Mouse (Mus musculus): ENCODE results near the gene Bap1. TPM values are rescaled to one million over a fixed set of nuclear protein-coding genes. Genes with fewer than 3 reads are reported as not detected.

Gene Bap1
- 78.9 and 84.9 TPM in 2 replicates for polyA plus RNA-seq (2014; fragmentation: Nextera tagmentation; extraction: Ambion mirVana)

DNA sequence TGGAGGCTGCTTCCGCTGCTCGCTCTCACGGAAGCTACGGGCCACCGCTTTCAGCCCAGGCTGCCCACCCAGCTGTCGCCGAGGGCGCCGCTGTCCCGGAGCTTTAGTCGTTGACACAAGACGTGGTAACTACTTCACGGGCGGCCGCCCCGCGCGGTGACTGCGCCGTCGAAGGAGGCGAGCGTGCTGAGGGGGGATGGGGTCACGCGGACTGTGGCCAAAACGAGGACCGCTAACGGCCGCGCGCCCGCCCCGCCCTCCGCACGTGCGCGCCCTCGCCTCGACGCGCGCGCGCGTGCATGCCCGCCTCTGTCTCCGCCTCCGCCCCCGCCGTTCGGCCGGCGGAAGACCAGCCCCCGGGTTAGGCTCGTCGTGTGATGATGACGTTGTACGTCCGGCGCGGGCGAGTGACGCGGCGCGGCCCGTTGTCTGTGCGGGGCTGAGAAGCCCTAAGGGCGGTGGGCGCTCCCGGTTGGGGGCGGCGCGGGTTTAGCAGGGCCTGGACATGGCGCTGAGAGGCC lies at the start of gene Bap1, which contains the start of gene Phf7:
Bap1 (plus strand) TSS at position 367 of the 521 bp plus-strand sequence.
Phf7 (minus strand) TSS at position 234 of the 521 bp plus-strand sequence.
- H3K27me3 ChIP-seq (replicated peaks; ENCODE audit: control insufficient read depth, insufficient read depth, low read length) = no peaks in the 10 kb centered on the region
- H3K27ac ChIP-seq (ENCODE audit: low read depth) = peak within 1 kb of the TSS; percentile 92
- H3K4me3 ChIP-seq (ENCODE audit: low read depth, low read length) = peak within 1 kb of the TSS; percentile 97
- DNase-seq (ENCODE audit: low spot score) (peak; percentile 100), ATAC-seq (replicated peaks; ENCODE audit: low FRiP score, low TSS enrichment, low read depth) (peak; percentile 94)
- WGBS = under 1% methylated on average over 61 of the region's 75 CpGs
- no peaks in the 10 kb centered on the region for H3K9me3 ChIP-seq (ENCODE audit: control insufficient read depth, low read length)
- H3K36me3 ChIP-seq (ENCODE audit: control insufficient read depth, insufficient read depth, low read length) = peaks cover 36% of the 10 kb centered on the region
- peak within 1 kb of the TSS; percentile 96 for H3K9ac ChIP-seq (ENCODE audit: low read length)
- peaks cover 10% of the 10 kb centered on the region; the same call in 1 of the 2 replicates for H3K4me1 ChIP-seq (replicated peaks; ENCODE audit: control insufficient read depth, insufficient read depth, low read length)
- H3K4me2 ChIP-seq (ENCODE audit: low read length) = peak within 1 kb of the TSS; percentile 80

GRCm38 (mm10) chr14:31204844-31205243 lies 46.4 kb upstream of the Bap1 start:
- Histone ChIP-seq H3K4me2 (ENCODE audit: low read length) (peak overlapping the region; percentile 73), H3K4me1 (replicated peaks; ENCODE audit: control insufficient read depth, insufficient read depth, low read length) (peaks cover 12% of the 10 kb centered on the region), H3K9me3 (ENCODE audit: control insufficient read depth, low read length) (no peaks in the 10 kb centered on the region), H3K27ac (ENCODE audit: low read depth) (peak overlapping the region; percentile 78), H3K9ac (ENCODE audit: low read length) (peak overlapping the region; percentile 97), H3K4me3 (ENCODE audit: low read depth, low read length) (peak overlapping the region; percentile 78), H3K27me3 (replicated peaks; ENCODE audit: control insufficient read depth, insufficient read depth, low read length) (no peaks in the 10 kb centered on the region), H3K36me3 (ENCODE audit: control insufficient read depth, insufficient read depth, low read length) (peaks cover 46% of the 10 kb centered on the region)
- 59% methylated on average over 4 of the region's 4 CpGs for WGBS
- no peak for ATAC-seq (replicated peaks; ENCODE audit: low FRiP score, low TSS enrichment, low read depth)
- no peak for DNase-seq (ENCODE audit: low spot score)

DNA sequence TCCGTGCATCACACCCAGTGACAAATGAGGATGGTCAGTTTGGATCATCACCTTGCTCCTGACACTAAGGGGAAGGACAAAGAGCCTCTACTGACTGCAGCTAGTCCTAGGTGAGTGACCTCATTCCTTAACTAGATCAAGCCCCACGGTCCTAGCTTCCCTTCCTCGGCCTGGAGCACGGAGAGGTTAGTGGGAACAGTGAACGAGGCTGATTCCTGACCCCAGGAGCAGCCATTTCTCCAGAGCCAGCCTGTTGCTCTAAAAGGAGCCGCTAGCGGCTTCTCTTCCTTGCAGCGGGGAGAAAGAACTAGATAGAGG lies 46.0 kb upstream of the Bap1 start:
- Histone ChIP-seq H3K4me2 (ENCODE audit: low read length) (peak overlapping the region; percentile 73), H3K27me3 (replicated peaks; ENCODE audit: control insufficient read depth, insufficient read depth, low read length) (no peaks in the 10 kb centered on the region), H3K27ac (ENCODE audit: low read depth) (peak overlapping the region; percentile 78), H3K4me1 (replicated peaks; ENCODE audit: control insufficient read depth, insufficient read depth, low read length) (peaks cover 12% of the 10 kb centered on the region), H3K36me3 (ENCODE audit: control insufficient read depth, insufficient read depth, low read length) (peaks cover 42% of the 10 kb centered on the region), H3K9ac (ENCODE audit: low read length) (peak overlapping the region; percentile 97), H3K4me3 (ENCODE audit: low read depth, low read length) (peak overlapping the region; percentile 78), H3K9me3 (ENCODE audit: control insufficient read depth, low read length) (no peaks in the 10 kb centered on the region)
- 0 out of 2 replicates have a peak, but pooled peaks have one; percentile 7 for ATAC-seq (replicated peaks; ENCODE audit: low FRiP score, low TSS enrichment, low read depth)
- no peak for DNase-seq (ENCODE audit: low spot score)
- WGBS = 11% methylated on average over 8 of the region's 8 CpGs

DNA sequence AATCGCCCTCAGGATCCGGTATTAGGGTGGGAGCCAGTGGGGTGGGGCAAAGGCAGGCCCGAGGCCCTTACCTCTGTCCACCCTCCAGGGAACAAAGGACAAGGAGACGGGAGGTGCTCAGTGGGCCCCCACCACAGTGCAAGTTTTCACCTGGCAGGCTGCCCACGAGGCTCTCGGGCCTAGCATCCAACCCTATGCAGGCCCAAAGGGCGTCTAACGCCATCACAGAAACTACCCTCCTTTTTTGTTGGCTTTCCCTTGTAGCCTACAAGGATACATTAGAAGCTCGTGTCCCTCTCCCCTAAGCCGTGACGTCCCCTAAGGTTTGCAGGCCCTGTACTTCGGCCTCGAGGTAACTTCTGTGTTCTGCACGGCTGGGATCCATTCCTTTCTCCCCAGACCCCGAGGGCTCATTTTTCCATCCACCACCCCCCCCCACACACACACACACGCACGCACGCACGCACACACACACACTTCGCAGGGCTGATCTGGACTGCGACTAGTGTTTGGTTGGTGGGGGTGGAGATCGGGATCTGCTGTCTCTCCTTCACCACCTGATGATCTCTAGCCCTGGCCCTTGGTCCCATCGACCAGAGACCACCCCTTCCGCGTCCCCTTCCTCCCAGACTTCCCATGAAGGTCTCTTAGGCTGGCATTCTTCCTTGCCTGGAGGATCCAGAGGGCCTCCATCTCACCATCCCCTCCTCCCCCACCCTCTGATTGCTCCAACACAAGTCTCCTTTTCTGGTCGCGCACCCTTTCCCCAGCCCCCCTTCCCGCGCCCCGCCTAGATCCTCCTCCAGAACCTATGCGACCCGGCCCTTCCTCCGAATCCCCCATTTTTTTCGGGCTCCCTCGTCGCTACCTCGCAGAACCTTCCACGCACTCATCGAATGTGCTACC lies 45.4 kb upstream of the Bap1 start:
- WGBS = under 1% methylated on average over 39 of the region's 39 CpGs
- H3K27me3 ChIP-seq (replicated peaks; ENCODE audit: control insufficient read depth, insufficient read depth, low read length) = no peaks in the 10 kb centered on the region
- no peaks in the 10 kb centered on the region for H3K9me3 ChIP-seq (ENCODE audit: control insufficient read depth, low read length)
- peak overlapping the region; percentile 97 for H3K9ac ChIP-seq (ENCODE audit: low read length)
- H3K36me3 ChIP-seq (ENCODE audit: control insufficient read depth, insufficient read depth, low read length) = peaks cover 36% of the 10 kb centered on the region
- peak overlapping the region; percentile 78 for H3K27ac ChIP-seq (ENCODE audit: low read depth)
- DNase-seq (ENCODE audit: low spot score) (peak; percentile 80), ATAC-seq (replicated peaks; ENCODE audit: low FRiP score, low TSS enrichment, low read depth) (peak; percentile 63)
- peak overlapping the region; percentile 73 for H3K4me2 ChIP-seq (ENCODE audit: low read length)
- H3K4me3 ChIP-seq (ENCODE audit: low read depth, low read length) = peak overlapping the region; percentile 78
- H3K4me1 ChIP-seq (replicated peaks; ENCODE audit: control insufficient read depth, insufficient read depth, low read length) = peaks cover 12% of the 10 kb centered on the region

- Histone ChIP-seq H3K27me3 (replicated peaks; ENCODE audit: control insufficient read depth, insufficient read depth, low read length) (no peaks in the 10 kb centered on the region), H3K27ac (ENCODE audit: low read depth) (peak overlapping the region; percentile 78), H3K9me3 (ENCODE audit: control insufficient read depth, low read length) (no peaks in the 10 kb centered on the region), H3K4me3 (ENCODE audit: low read depth, low read length) (peak overlapping the region; percentile 78), H3K36me3 (ENCODE audit: control insufficient read depth, insufficient read depth, low read length) (peaks cover 29% of the 10 kb centered on the region), H3K4me2 (ENCODE audit: low read length) (peak overlapping the region; percentile 73), H3K4me1 (replicated peaks; ENCODE audit: control insufficient read depth, insufficient read depth, low read length) (peaks cover 12% of the 10 kb centered on the region), H3K9ac (ENCODE audit: low read length) (peak overlapping the region; percentile 97)
- 1% methylated on average over 47 of the region's 48 CpGs for WGBS
- DNase-seq (ENCODE audit: low spot score) = peak; percentile 94
- peak; percentile 71 for ATAC-seq (replicated peaks; ENCODE audit: low FRiP score, low TSS enrichment, low read depth)
Observed at GRCm38 (mm10) chr14:31206472-31206981, 44.7 kb upstream of the Bap1 start.

- no peak for DNase-seq (ENCODE audit: low spot score)
- peak overlapping the region; percentile 97 for H3K9ac ChIP-seq (ENCODE audit: low read length)
- no peak overlapping the region for H3K27ac ChIP-seq (ENCODE audit: low read depth)
- H3K4me3 ChIP-seq (ENCODE audit: low read depth, low read length) = peak overlapping the region; percentile 78
- 0 out of 2 replicates have a peak, but pooled peaks have one; percentile 6 for ATAC-seq (replicated peaks; ENCODE audit: low FRiP score, low TSS enrichment, low read depth)
- H3K9me3 ChIP-seq (ENCODE audit: control insufficient read depth, low read length) = no peaks in the 10 kb centered on the region
- H3K4me2 ChIP-seq (ENCODE audit: low read length) = peak overlapping the region; percentile 73
- 78% methylated on average over 13 of the region's 13 CpGs for WGBS
- H3K27me3 ChIP-seq (replicated peaks; ENCODE audit: control insufficient read depth, insufficient read depth, low read length) = no peaks in the 10 kb centered on the region
- peaks cover 12% of the 10 kb centered on the region for H3K4me1 ChIP-seq (replicated peaks; ENCODE audit: control insufficient read depth, insufficient read depth, low read length)
- H3K36me3 ChIP-seq (ENCODE audit: control insufficient read depth, insufficient read depth, low read length) = peaks cover 22% of the 10 kb centered on the region
Observed at GRCm38 (mm10) chr14:31207070-31207830, 44.0 kb upstream of the Bap1 start.

- peaks cover 13% of the 10 kb centered on the region for H3K36me3 ChIP-seq (ENCODE audit: control insufficient read depth, insufficient read depth, low read length)
- H3K9me3 ChIP-seq (ENCODE audit: control insufficient read depth, low read length) = no peaks in the 10 kb centered on the region
- ATAC-seq (replicated peaks; ENCODE audit: low FRiP score, low TSS enrichment, low read depth) (no peak), DNase-seq (ENCODE audit: low spot score) (no peak)
- H3K9ac ChIP-seq (ENCODE audit: low read length) = no peak within 1 kb of the TSS; the same call in 1 of the 2 replicates
- 56% methylated on average over 2 of the region's 2 CpGs for WGBS
- H3K4me1 ChIP-seq (replicated peaks; ENCODE audit: control insufficient read depth, insufficient read depth, low read length) = peaks cover 12% of the 10 kb centered on the region
- H3K4me2 ChIP-seq (ENCODE audit: low read length) = peak within 1 kb of the TSS; percentile 73
- peak within 1 kb of the TSS; percentile 78; the same call in 1 of the 2 replicates for H3K4me3 ChIP-seq (ENCODE audit: low read depth, low read length)
- no peaks in the 10 kb centered on the region for H3K27me3 ChIP-seq (replicated peaks; ENCODE audit: control insufficient read depth, insufficient read depth, low read length)
- H3K27ac ChIP-seq (ENCODE audit: low read depth) = no peak within 1 kb of the TSS
Observed at GRCm38 (mm10) chr14:31208084-31208483, 43.2 kb upstream of the Bap1 start, which contains the start of gene Tnnc1. TSS of gene Tnnc1 (plus strand) at chr14:31208312.

DNA sequence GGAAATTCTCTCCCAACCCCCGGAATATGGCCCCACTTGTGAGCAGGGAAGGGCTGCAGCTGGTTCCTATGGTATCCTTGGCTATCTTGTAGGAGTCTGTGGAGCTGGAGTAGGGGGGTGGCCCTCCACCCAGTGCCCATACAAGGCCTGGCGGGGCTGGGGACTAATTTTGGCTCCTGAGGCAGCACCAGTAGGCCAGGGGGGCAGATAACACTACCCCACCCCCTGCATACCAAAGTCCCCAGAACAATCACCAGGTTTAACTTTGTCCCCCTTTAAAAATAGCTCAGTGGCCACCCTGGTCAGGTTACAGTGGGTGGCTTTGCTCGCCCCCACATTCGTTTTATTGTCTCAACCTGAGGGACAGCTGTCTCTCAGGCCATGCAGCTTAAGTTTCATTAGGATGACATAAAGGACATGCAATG lies 42.1 kb upstream of the Bap1 start:
- DNase-seq (ENCODE audit: low spot score) (no peak), ATAC-seq (replicated peaks; ENCODE audit: low FRiP score, low TSS enrichment, low read depth) (no peak)
- peaks cover 3% of the 10 kb centered on the region for H3K36me3 ChIP-seq (ENCODE audit: control insufficient read depth, insufficient read depth, low read length)
- no peak overlapping the region for H3K27ac ChIP-seq (ENCODE audit: low read depth)
- H3K9ac ChIP-seq (ENCODE audit: low read length) = no peak overlapping the region
- H3K9me3 ChIP-seq (ENCODE audit: control insufficient read depth, low read length) = no peaks in the 10 kb centered on the region
- 75% methylated on average over 4 of the region's 4 CpGs for WGBS
- H3K27me3 ChIP-seq (replicated peaks; ENCODE audit: control insufficient read depth, insufficient read depth, low read length) = no peaks in the 10 kb centered on the region
- H3K4me3 ChIP-seq (ENCODE audit: low read depth, low read length) = no peak overlapping the region
- H3K4me1 ChIP-seq (replicated peaks; ENCODE audit: control insufficient read depth, insufficient read depth, low read length) = peaks cover 12% of the 10 kb centered on the region
- no peak overlapping the region for H3K4me2 ChIP-seq (ENCODE audit: low read length)
